Mouse (Mus musculus) testis, adult 10 weeks (tissue): ENCODE measurements around the gene Fkbp11. TPM values are rescaled to one million over a fixed set of nuclear protein-coding genes. Genes with fewer than 3 reads are reported as not detected.

Experiments
- polyA plus RNA-seq: library from polyadenylated mRNA; stranded (reverse); fragments of 350-450 nt; fragmentation: Illumina TruSeq; extraction: RNeasy Lipid Tissue Mini Kit (QIAGEN cat#74804); gene quantifications from one replicate; pipeline ENCODE4 v1.2.3, GENCODE M21; 2014; ENCODE audit warnings: low read depth, low replicate concordance

Fkbp11 gene
- polyA plus RNA-seq: not detected

GRCm38 (mm10) chr15:98727443-98728321 lies at the start of gene Fkbp11:
Gene Fkbp11, minus strand, starts transcription at chr15:98728198.

DNA sequence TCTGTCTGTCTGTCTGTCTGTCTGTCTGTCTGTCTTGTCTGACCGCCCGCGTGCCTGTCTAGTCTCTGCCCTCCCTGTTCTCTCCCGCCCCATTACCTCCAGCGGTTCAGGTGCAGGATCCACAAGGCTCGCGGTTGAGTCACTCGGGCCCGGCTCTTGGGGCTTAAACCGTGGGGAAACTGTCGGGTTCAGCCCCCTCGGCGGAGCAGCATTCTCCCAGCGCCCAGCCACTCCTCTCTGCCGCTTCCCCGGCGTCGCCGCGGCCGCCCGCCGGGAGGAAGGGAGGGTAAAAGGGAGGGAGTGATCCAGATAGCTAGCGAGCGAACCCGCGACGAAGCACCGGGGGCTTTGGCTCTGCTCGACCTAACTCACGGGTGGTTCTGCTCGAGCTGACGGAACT lies 49.8 kb upstream of the Fkbp11 start, which contains the start of gene Wnt10b:
Gene Wnt10b (minus strand): TSS at position 389 of the 400 bp plus-strand sequence.

GRCm38 (mm10) chr15:98762670-98763529 lies 34.9 kb upstream of the Fkbp11 start, which contains the start of gene Arf3:
Gene Arf3, minus strand, starts transcription at chr15:98763214.

GRCm38 (mm10) chr15:98707766-98708372 lies 20.1 kb downstream of the Fkbp11 start, which contains the start of gene Ccdc65:
Gene Ccdc65, plus strand, starts transcription at chr15:98708207.

DNA sequence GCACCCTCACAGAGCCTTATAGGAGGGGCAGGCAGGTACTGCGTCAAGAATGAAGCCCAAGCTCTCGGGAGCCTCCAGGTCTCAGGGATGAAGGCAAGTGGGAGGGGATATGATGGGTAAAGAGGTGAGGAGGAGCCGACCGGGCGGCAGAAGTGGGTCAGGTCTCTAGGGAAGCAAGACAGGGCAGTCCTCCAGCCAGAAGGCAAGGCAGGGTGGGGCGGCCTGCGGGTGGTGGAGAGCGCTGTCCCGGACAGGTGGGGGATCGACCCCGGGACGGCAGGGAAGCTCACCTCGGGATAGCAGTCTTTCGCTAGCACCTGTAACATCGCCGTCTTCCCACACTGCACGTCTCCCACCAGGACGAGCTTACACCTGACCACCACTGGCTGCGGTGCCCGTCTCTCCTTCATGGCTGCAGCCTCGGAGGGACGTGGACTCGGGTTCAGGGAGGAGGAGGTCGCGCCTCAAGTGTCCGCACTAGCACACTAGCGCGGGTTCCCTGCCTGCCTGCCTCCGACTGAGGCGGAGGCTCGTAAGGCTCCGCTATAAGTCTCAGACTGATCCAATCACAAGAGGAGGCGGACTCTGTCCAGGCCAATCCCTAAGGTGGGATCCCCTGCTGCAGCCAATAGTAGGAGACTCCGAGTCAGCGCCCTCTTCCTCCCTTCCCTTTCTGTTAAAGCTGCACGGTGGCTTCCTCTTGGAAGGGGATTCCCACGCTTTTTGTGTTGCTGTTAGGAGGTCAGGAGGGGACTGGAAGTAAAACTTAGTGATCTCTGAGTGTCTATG lies 50.9 kb downstream of the Fkbp11 start, which contains the start of gene Rnd1:
Gene Rnd1 (minus strand): TSS at position 522 of the 789 bp plus-strand sequence.

Other genes with a start within 250 kb of the Fkbp11 start
- not detected for gene Lalba, start 245.5 kb downstream of the Fkbp11 start, polyA plus RNA-seq
- gene Olfr279, start 235.8 kb downstream of the Fkbp11 start, polyA plus RNA-seq: not detected
- 23.9 TPM for gene Kansl2, start 193.9 kb downstream of the Fkbp11 start, polyA plus RNA-seq
- gene Ccnt1, start 157.3 kb downstream of the Fkbp11 start, polyA plus RNA-seq: 50.1 TPM
- 141 TPM for gene 4930415O20Rik, start 157.2 kb downstream of the Fkbp11 start, polyA plus RNA-seq
- gene Adcy6, start 118.1 kb downstream of the Fkbp11 start, polyA plus RNA-seq: 1.2 TPM
- not detected for gene Cacnb3, start 97.4 kb downstream of the Fkbp11 start, polyA plus RNA-seq
- 2.1 TPM for gene Ddx23, start 65.3 kb downstream of the Fkbp11 start, polyA plus RNA-seq
- gene Rnd1, start 50.7 kb downstream of the Fkbp11 start, polyA plus RNA-seq: not detected
- gene Ccdc65, start 20.0 kb downstream of the Fkbp11 start, polyA plus RNA-seq: 127 TPM
- 19.6 TPM for gene Arf3, start 35.0 kb upstream of the Fkbp11 start, polyA plus RNA-seq
- gene Wnt10b, start 50.0 kb upstream of the Fkbp11 start, polyA plus RNA-seq: 0.20 TPM
- gene Wnt1, start 61.7 kb upstream of the Fkbp11 start, polyA plus RNA-seq: not detected
- not detected for gene Ddn, start 81.3 kb upstream of the Fkbp11 start, polyA plus RNA-seq
- gene Prkag1, start 103.3 kb upstream of the Fkbp11 start, polyA plus RNA-seq: 17.5 TPM
- 2.5 TPM for gene Kmt2d, start 143.0 kb upstream of the Fkbp11 start, polyA plus RNA-seq
- 1.7 TPM for gene Rhebl1, start 166.3 kb upstream of the Fkbp11 start, polyA plus RNA-seq
- 4.0 TPM for gene Dhh, start 170.3 kb upstream of the Fkbp11 start, polyA plus RNA-seq
- gene Lmbr1l, start 190.0 kb upstream of the Fkbp11 start, polyA plus RNA-seq: 27.2 TPM
- 17.9 TPM for gene Tuba1b, start 206.4 kb upstream of the Fkbp11 start, polyA plus RNA-seq
- gene Gm49450, start 225.4 kb upstream of the Fkbp11 start, polyA plus RNA-seq: not detected
- 38.3 TPM for gene Tuba1a, start 225.5 kb upstream of the Fkbp11 start, polyA plus RNA-seq